Mouse (Mus musculus) liver, embryonic 13.5 days (tissue): ENCODE data around the gene Rpl32. TPM values are rescaled to one million over a fixed set of nuclear protein-coding genes. Genes with fewer than 3 reads are reported as not detected.
A peak's percentile ranks its signal among the peaks of the same experiment; 100 is the strongest.

Experiments used
- ATAC-seq: fragments of 200-750 bp; cut with Nextera tagmentation; 2 replicates; pipeline ENCODE4 v1.8.0; 2017; ENCODE audit warnings: low read depth, mild to moderate bottlenecking, moderate number of reproducible peaks, moderate library complexity
- DNase-seq: peaks from one replicate; pipeline ENCODE4 v3.0.0; 2022
- H3K27ac ChIP-seq: fragments of 300-500 bp; sonication (generic); 2 replicates; pipeline ENCODE4 v1.5.1; 2015; ENCODE audit warnings: moderate library complexity, mild to moderate bottlenecking, inconsistent platforms
- H3K27me3 ChIP-seq: fragments of 300-500 bp; sonication (generic); 2 replicates; pipeline ENCODE4 v1.6.1; 2015; ENCODE audit warnings: mild to moderate bottlenecking, inconsistent platforms
- H3K36me3 ChIP-seq: fragments of 300-500 bp; sonication (generic); 2 replicates; pipeline ENCODE4 v1.6.1; 2015; ENCODE audit warnings: mild to moderate bottlenecking, inconsistent platforms
- H3K4me1 ChIP-seq: fragments of 300-500 bp; sonication (generic); replicated peaks from 2 replicates; pipeline ENCODE4 v1.6.1; 2015; ENCODE audit warnings: inconsistent platforms
- H3K4me2 ChIP-seq: fragments of 300-500 bp; sonication (generic); 2 replicates; pipeline ENCODE4 v1.6.1; 2015; ENCODE audit warnings: inconsistent platforms, mild to moderate bottlenecking, moderate library complexity
- H3K4me3 ChIP-seq: fragments of 300-500 bp; sonication (generic); replicated peaks from 2 replicates; pipeline ENCODE4 v1.5.1; 2015; ENCODE audit warnings: mild to moderate bottlenecking, inconsistent platforms
- H3K9ac ChIP-seq: fragments of 300-500 bp; sonication (generic); 2 replicates; pipeline ENCODE4 v1.6.1; 2015; ENCODE audit warnings: mild to moderate bottlenecking, inconsistent platforms
- H3K9me3 ChIP-seq: fragments of 300-500 bp; sonication (generic); replicated peaks from 2 replicates; pipeline ENCODE4 v1.6.1; 2016; ENCODE audit warnings: inconsistent platforms
- WGBS: fragments of 180-500 bp; shearing (Covaris S2); methylation state at CpG from one replicate; pipeline ENCODE4 v1.1.7; 2015; ENCODE audit not compliant: insufficient replicate concordance; 5-methylcytosine and 5-hydroxymethylcytosine counted together
- polyA plus RNA-seq: library from polyadenylated mRNA; unstranded; fragments of >200 nt; fragmentation: Nextera tagmentation; extraction: Ambion mirVana; gene quantifications from 2 replicates; pipeline ENCODE4 v1.2.1, GENCODE M21; 2015

Rpl32 gene
- polyA plus RNA-seq, 1 experiment from 2014 or later: 1,700 TPM

GRCm38 (mm10) chr6:115776363-115776762, 32.2 kb downstream of the Rpl32 start:
- H3K9me3 ChIP-seq: no peaks in the 10 kb centered on the region
- no peak overlapping the region for H3K4me3 ChIP-seq
- 47% methylated on average over 9 of the region's 9 CpGs for WGBS
- peaks cover 35% of the 10 kb centered on the region for H3K4me1 ChIP-seq
- no peak overlapping the region for H3K27ac ChIP-seq
- no peak for DNase-seq
- H3K4me2 ChIP-seq: peak overlapping the region; percentile 87
- no peaks in the 10 kb centered on the region for H3K27me3 ChIP-seq
- ATAC-seq: no peak
- H3K36me3 ChIP-seq: peaks cover 7% of the 10 kb centered on the region
- no peak overlapping the region for H3K9ac ChIP-seq

GRCm38 (mm10) chr6:115775838-115776237, 32.7 kb downstream of the Rpl32 start:
- ATAC-seq: no peak
- Histone ChIP-seq H3K4me3 (peak overlapping the region; percentile 69), H3K9me3 (no peaks in the 10 kb centered on the region), H3K36me3 (peaks cover 2% of the 10 kb centered on the region; the same call in 1 of the 2 replicates), H3K27ac (no peak overlapping the region), H3K27me3 (no peaks in the 10 kb centered on the region), H3K4me1 (peaks cover 35% of the 10 kb centered on the region), H3K4me2 (peak overlapping the region; percentile 87), H3K9ac (peak overlapping the region; percentile 71; the same call in 1 of the 2 replicates)
- WGBS: 57% methylated on average over 3 of the region's 3 CpGs
- DNase-seq: no peak

DNA sequence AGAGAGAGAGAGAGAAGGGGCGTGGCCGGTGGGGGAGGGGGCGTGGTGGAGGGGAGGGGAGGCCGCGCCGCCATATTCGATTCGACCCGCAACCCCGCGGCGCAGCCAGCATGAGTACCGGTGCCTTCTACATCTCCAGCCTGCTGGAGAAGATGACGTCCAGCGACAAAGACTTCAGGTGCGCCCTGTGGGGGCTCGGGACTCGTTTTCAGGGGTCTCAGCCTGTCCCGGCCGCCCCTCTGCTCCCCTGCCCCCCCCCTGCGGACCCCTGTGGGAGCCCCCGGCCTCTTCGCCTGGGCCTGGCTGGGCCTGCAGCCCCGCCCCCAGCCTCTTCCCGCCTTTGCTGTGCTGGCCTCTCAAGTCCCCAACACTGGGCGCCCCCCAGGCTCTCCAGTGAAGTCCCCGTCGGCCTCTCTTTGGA, 34.0 kb downstream of the Rpl32 start, which contains the start of gene Cand2:
Gene Cand2, plus strand, starts transcription at position 38 of the 421 bp plus-strand sequence.
- ATAC-seq: peak; percentile 65
- peak within 1 kb of the TSS; percentile 69 for H3K4me3 ChIP-seq
- under 1% methylated on average over 27 of the region's 28 CpGs for WGBS
- H3K27me3 ChIP-seq: no peaks in the 10 kb centered on the region
- no peaks in the 10 kb centered on the region for H3K9me3 ChIP-seq
- peak; percentile 17 for DNase-seq
- H3K4me1 ChIP-seq: peaks cover 35% of the 10 kb centered on the region
- H3K36me3 ChIP-seq: no peaks in the 10 kb centered on the region
- peak within 1 kb of the TSS; percentile 87 for H3K4me2 ChIP-seq
- peak within 1 kb of the TSS; percentile 71 for H3K9ac ChIP-seq
- H3K27ac ChIP-seq: no peak within 1 kb of the TSS; the same call in 1 of the 2 replicates

- Histone ChIP-seq H3K27me3 (no peaks in the 10 kb centered on the region), H3K4me3 (peak overlapping the region; percentile 69), H3K27ac (no peak overlapping the region), H3K4me2 (peak overlapping the region; percentile 87), H3K9me3 (no peaks in the 10 kb centered on the region), H3K9ac (peak overlapping the region; percentile 26; the same call in 1 of the 2 replicates), H3K4me1 (peaks cover 35% of the 10 kb centered on the region), H3K36me3 (no peaks in the 10 kb centered on the region)
- DNase-seq: peak; percentile 27
- 2% methylated on average over 13 of the region's 14 CpGs for WGBS
- ATAC-seq: peak; percentile 57; the same call in 1 of the 2 replicates
Measured at GRCm38 (mm10) chr6:115773966-115774413, 34.6 kb downstream of the Rpl32 start.

DNA sequence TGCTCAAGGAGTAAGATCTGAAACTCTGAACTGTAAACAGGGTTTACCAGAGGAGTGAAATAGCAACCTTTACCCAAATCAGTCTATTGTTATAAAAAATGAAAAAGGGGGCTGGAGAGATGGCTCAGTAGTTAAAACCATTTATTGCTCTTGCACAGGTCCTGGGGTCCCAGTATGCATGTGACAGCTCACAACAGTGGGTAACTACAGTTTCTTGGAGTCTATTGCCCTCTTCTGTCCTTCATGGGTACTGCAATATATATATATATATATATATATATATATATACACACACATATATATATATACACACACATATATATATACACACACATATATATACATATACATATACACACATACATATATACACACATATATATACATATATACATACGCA, 35.9 kb downstream of the Rpl32 start:
- Histone ChIP-seq H3K4me3 (no peak overlapping the region), H3K4me1 (peaks cover 45% of the 10 kb centered on the region), H3K9me3 (no peaks in the 10 kb centered on the region), H3K36me3 (no peaks in the 10 kb centered on the region), H3K9ac (no peak overlapping the region), H3K27me3 (no peaks in the 10 kb centered on the region), H3K27ac (no peak overlapping the region), H3K4me2 (no peak overlapping the region)
- DNase-seq (no peak), ATAC-seq (no peak)
- 88% methylated on average over 1 of the region's 1 CpGs for WGBS

DNA sequence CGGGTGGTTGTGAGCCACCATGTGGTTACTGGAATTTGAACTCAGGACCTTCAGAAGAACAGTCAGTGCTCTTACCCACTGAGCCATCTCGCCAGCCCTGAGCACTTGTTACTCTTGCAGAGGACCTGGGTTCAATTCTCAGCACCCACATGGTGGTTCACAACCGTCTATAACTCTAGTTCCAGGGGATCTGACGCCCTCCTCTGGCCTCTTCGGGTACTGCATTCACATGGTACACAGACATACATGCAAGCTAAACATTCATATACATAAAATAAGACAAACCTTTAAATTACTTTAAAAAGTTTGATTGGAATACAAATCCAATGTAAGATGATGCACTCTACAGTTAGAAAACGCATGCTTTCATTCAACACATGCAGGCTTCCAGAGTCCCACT, 36.3 kb downstream of the Rpl32 start:
- Histone ChIP-seq H3K36me3 (no peaks in the 10 kb centered on the region), H3K4me2 (no peak overlapping the region)
- WGBS: 65% methylated on average over 6 of the region's 6 CpGs

DNA sequence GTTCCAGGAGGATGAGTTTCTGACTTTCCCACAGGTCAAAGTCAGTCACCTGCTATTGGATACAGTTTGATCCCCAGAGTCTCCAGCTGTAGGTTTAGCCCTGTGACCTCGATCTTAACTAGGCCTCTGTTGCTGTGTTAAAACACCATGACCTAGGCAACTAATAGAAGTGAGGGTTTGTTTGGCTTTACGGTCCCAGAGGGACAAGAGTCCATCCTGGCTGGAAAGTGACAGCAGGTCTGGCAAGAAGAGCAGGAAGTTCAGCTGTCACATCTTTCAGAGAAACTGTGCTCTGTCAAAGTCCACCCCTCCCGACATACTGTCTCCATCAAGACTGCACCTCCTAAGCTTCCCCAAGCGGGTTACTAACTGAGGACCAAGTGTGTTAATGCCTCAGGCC, 37.7 kb downstream of the Rpl32 start:
- no peak overlapping the region for H3K4me3 ChIP-seq
- H3K4me2 ChIP-seq: no peak overlapping the region
- H3K27me3 ChIP-seq: no peaks in the 10 kb centered on the region
- H3K9me3 ChIP-seq: no peaks in the 10 kb centered on the region
- no peak overlapping the region for H3K9ac ChIP-seq
- peak overlapping the region; percentile 29; the same call in 1 of the 2 replicates for H3K27ac ChIP-seq
- ATAC-seq (peak; percentile 24; the same call in 1 of the 2 replicates), DNase-seq (no peak)
- 59% methylated on average over 4 of the region's 4 CpGs for WGBS
- peaks cover 42% of the 10 kb centered on the region for H3K4me1 ChIP-seq
- H3K36me3 ChIP-seq: no peaks in the 10 kb centered on the region

More for the DNA sequence above, 36.3 kb downstream of the Rpl32 start:
- ATAC-seq (no peak), DNase-seq (no peak)
- H3K9me3 ChIP-seq: no peaks in the 10 kb centered on the region
- no peak overlapping the region for H3K27ac ChIP-seq
- H3K4me3 ChIP-seq: no peak overlapping the region
- H3K4me1 ChIP-seq: peaks cover 49% of the 10 kb centered on the region
- H3K9ac ChIP-seq: no peak overlapping the region
- no peaks in the 10 kb centered on the region for H3K27me3 ChIP-seq

DNA sequence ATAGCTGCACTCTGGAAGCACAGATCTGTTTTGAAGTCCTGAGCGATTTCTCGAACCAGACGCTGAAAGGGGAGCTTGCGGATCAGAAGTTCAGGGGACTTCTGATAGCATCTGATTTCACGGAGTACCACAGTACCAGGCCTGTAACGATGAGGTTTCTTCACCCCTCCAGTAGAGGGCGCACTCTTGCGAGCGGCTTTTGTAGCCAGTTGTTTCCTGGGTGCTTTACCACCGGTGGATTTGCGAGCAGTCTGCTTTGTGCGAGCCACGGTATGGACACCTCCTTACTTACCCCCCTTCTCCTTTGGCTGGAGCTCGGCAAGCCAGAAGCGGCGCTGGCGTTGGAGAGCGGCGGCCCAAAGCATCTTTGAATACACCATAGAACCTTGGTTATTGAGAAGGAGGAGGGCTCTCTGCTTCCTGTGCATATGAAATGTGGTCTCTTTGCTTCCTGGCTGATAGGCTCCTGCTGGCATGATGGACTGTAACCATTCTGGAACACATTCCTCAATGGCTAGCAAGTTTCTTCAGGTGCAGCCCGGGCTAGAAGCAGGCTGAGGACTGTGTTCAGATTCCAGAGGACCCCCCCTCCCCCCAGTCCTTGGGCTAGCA, 38.4 kb downstream of the Rpl32 start:
- no peak overlapping the region for H3K4me3 ChIP-seq
- no peaks in the 10 kb centered on the region for H3K27me3 ChIP-seq
- H3K27ac ChIP-seq: 0 out of 2 replicates have a peak overlapping the region, but pooled peaks have one; percentile 29
- no peak overlapping the region for H3K9ac ChIP-seq
- H3K9me3 ChIP-seq: no peaks in the 10 kb centered on the region
- DNase-seq (no peak), ATAC-seq (no peak)
- no peak overlapping the region for H3K4me2 ChIP-seq
- 68% methylated on average over 20 of the region's 20 CpGs for WGBS
- no peaks in the 10 kb centered on the region for H3K36me3 ChIP-seq
- peaks cover 35% of the 10 kb centered on the region for H3K4me1 ChIP-seq

GRCm38 (mm10) chr6:115768207-115768606, 40.3 kb downstream of the Rpl32 start:
- Histone ChIP-seq H3K27me3 (no peaks in the 10 kb centered on the region), H3K4me3 (no peak overlapping the region), H3K27ac (peak overlapping the region; percentile 39; the same call in 1 of the 2 replicates), H3K4me1 (peaks cover 34% of the 10 kb centered on the region), H3K9ac (no peak overlapping the region), H3K9me3 (no peaks in the 10 kb centered on the region), H3K4me2 (no peak overlapping the region), H3K36me3 (no peaks in the 10 kb centered on the region)
- WGBS: 19% methylated on average over 4 of the region's 4 CpGs
- ATAC-seq: peak; percentile 47
- no peak for DNase-seq

- Histone ChIP-seq H3K4me2 (no peak overlapping the region), H3K9ac (no peak overlapping the region), H3K27ac (peak overlapping the region; percentile 39), H3K9me3 (no peaks in the 10 kb centered on the region), H3K4me1 (peaks cover 42% of the 10 kb centered on the region), H3K27me3 (no peaks in the 10 kb centered on the region), H3K4me3 (no peak overlapping the region), H3K36me3 (no peaks in the 10 kb centered on the region)
- WGBS: 20% methylated on average over 9 of the region's 9 CpGs
- DNase-seq (no peak), ATAC-seq (no peak)
Measured at GRCm38 (mm10) chr6:115767357-115767756, 41.2 kb downstream of the Rpl32 start.

- H3K4me3 ChIP-seq: 0 out of 2 replicates have a peak overlapping the region, but pooled peaks have one; percentile 7
- ATAC-seq (peak; percentile 32), DNase-seq (peak; percentile 20)
- H3K9ac ChIP-seq: peak overlapping the region; percentile 56
- H3K27ac ChIP-seq: peak overlapping the region; percentile 69
- peak overlapping the region; percentile 41 for H3K4me2 ChIP-seq
- no peaks in the 10 kb centered on the region for H3K36me3 ChIP-seq
- H3K27me3 ChIP-seq: no peaks in the 10 kb centered on the region
- WGBS: 5% methylated on average over 7 of the region's 7 CpGs
- no peaks in the 10 kb centered on the region for H3K9me3 ChIP-seq
- H3K4me1 ChIP-seq: peaks cover 73% of the 10 kb centered on the region
Measured at GRCm38 (mm10) chr6:115764179-115764578, 44.4 kb downstream of the Rpl32 start.
